Mouse (Mus musculus): ENCODE measurements around the gene St3gal5. TPM values are rescaled to one million over a fixed set of nuclear protein-coding genes. Genes with fewer than 3 reads are reported as not detected.

The St3gal5 gene
- polyA plus RNA-seq, 1 experiment = 22.3 TPM

GRCm38 (mm10) chr6:72098021-72098655, 746 bp downstream of the St3gal5 start:
- no peak for DNase-seq (ENCODE audit: low spot score)

- DNase-seq (ENCODE audit: low spot score) = no peak
These were observed 1.3 kb downstream of the St3gal5 start for GRCm38 (mm10) chr6:72098691-72099090.

DNA sequence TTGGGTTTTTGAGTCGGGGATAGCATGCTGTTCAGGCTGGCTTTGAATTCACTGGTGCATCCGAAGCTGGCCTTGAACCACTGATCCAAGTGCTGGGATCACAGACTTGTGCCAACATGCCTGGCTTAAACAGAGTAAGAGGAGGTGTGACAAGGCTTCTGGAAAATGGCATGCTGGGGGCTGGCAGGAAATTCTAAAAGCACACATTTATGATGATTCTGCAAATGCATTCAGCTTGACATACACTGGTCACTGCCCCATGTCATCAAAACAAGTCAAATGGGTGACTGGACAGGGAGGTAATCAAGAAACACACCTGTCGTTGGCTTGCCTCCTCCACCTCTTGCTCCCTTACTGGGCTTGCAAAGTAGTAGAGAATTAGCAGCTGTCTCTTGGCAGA, 1.9 kb downstream of the St3gal5 start:
- DNase-seq (ENCODE audit: low spot score) = no peak

GRCm38 (mm10) chr6:72100171-72100570, 2.8 kb downstream of the St3gal5 start:
- DNase-seq (ENCODE audit: low spot score) = no peak

GRCm38 (mm10) chr6:72100939-72101338, 3.5 kb downstream of the St3gal5 start:
- DNase-seq (ENCODE audit: low spot score) = no peak

- no peak for DNase-seq (ENCODE audit: low spot score)
These were observed 4.0 kb downstream of the St3gal5 start for GRCm38 (mm10) chr6:72101386-72101785.

DNA sequence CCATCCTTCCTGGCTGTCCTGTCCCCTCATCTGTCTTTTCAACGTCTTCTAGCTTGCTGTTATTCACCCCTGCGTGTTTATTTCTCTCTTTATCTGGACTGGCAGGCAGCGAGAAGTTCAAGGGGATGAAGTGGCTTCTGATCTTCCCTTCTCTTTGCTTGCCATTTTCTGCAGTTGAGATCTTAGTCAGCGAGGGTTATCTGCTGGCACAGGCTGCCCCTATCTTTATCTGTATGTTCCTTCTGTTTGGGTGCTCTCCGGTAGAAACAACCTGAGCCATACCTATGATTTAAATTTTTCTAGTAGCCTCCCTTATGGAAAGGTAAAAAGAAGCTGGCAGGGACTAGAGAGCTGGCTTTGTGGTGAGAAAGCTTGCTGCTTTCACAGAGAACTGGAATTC, 4.7 kb downstream of the St3gal5 start:
- DNase-seq (ENCODE audit: low spot score) = no peak

DNA sequence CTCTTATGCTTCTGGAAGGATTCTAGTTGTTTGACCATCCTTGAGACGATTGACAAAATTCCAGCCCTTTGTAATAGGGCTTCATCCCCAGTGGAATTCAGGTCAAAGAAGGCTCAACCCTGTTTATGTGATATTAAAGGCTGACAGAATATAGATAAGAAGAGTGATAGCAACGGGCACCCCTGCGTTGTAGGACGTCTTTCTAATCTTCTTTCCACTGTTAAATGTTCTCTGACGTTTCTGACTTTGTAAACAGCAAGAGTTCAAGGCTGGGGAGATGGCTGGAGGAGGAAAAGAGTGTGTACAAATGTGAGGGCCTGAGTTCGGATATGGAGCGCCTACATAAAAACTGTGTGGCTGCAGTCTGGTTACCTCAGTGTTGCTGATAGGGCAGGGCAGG, 7.1 kb downstream of the St3gal5 start:
- no peak for DNase-seq (ENCODE audit: low spot score)

GRCm38 (mm10) chr6:72108941-72109892, 11.8 kb downstream of the St3gal5 start:
- DNase-seq (ENCODE audit: low spot score) = no peak

DNA sequence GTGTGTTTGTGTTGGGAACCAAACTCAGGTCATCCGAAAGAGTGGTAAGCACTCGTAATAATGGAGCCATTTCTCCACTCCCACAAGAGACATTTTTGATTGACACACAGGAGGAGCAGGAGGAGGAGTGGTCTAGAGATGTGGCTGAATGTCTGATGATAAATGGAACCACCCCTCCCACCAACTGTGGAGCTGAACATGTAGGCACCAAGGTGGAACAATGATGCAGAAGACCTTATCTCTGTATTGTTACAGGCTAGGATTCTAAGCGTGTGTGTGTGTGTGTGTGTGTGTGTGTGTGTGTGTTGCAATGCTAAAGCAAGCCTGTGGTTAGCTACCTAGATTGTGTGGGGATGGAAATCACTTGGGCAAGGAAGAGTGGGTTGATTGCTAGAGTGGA, 13.2 kb downstream of the St3gal5 start:
- no peak for DNase-seq (ENCODE audit: low spot score)

DNA sequence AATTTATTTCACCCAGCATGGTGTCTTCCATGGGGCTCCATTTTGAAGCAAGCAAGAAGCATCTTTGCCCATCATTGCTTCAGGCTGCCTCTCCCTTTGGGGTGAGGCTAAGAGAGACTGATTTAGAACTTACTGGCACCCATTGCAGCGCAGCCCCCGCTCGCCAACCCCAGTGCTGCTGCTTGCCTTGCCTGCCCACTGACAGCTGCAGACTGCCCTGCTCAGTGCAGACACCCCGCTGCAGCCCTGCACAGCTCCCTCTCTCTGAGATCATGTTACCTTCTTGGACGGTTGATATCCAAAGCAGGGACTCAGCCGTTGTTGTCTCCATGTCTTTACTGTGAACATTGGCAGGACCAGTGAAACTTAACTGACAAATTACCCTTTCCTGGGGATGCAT, 15.2 kb downstream of the St3gal5 start:
- no peak for DNase-seq (ENCODE audit: low spot score)

DNA sequence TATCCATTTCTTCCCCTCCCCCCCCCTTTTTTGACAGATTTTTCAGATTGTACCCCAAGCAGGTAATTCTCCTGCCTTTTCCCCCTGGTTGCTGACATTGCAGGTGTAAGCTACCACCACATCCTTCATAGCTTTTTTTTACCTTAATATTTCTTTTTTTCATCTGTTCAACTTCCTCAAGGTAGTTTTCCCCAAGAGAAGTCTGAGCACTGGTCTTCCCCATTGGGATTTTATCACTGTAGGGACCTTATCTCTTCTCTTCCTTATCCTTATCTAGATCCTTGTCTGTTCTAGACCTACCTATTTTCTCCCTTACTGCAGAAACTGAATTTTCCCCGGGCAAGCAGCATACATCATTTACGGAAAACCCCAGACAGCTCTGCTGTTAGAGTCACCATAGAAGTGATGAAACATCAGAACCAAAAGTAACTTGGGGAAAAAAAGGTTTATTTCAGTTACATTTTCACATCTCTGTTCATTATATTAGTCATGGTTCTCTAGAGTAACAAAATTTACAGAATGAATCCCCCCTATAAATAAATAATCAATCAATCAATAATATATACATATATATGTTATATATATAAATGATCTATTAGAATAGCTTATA, 15.8 kb downstream of the St3gal5 start:
- DNase-seq (ENCODE audit: low spot score) = no peak

DNA sequence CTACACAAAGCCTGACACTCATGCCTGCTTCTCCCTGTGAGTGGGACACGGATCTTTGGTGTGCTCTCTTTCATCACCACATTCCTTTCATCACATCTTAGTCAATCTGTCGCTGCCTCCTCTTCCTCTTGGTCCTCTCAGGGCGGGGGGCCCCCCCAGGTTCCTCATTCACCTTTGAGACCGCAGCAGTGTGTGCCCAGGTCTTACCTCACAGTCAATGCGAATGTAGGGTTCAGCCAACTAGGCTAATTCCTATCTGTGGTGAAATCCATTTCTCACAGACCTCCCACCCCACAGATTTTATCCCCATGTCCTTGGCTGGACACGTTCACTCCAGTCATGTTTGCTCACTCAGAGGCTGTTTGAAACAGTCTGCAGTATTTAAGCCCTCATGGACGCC, 17.5 kb downstream of the St3gal5 start:
- DNase-seq (ENCODE audit: low spot score) = no peak

DNA sequence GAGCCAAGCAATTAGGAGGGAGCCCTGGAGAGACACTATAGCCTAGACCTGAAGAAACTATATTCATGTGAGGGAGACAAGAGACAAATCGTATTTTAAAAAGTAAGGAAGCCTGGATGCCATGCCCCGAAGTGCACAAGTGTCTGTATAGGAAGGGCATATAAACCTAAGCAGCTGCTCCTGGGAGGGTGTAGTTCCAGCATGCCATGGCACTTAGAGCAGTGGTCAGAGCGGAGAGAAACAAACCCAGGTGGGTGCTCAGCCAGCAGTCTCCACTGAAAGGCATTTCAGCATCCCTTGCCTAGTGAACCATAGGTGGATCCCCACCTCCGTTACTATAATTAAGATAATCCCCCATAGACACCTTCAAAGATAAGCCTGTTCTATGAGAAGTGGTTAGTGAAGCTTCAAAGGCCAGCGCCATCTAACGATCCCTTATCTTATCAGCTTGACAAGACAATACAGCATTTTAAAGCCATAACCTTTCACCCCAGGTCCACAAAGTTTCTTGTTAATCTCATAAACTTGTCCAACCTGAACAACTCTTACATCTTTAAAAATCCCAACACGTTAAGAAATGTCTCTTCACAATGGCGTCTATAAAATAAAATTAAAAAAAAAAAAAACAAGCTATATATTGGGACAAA, 20.1 kb downstream of the St3gal5 start:
- no peak for DNase-seq (ENCODE audit: low spot score)

- no peak for DNase-seq (ENCODE audit: low spot score)
These were observed 22.5 kb downstream of the St3gal5 start for GRCm38 (mm10) chr6:72119870-72120269.

DNA sequence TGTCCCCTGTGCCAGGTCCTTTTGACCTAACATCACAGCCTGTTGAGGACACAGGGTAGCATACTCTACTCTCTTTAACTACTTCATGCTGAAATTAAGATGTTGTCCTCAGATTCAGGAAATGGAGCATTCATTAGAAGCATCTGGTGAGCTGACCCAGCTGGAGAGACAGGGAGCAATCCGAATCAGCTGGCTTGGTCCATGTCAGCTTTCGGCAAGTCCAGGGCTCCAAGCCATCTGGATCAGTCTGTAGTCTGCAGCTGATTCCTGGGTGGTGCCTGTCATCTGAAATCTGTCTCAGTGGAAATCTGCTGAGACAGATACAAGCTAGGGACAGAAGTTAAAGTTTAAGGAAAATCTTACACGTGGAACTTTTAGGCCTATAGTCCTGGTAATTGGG, 23.9 kb downstream of the St3gal5 start:
- no peak for DNase-seq (ENCODE audit: low spot score)

- no peak for DNase-seq (ENCODE audit: low spot score)
These were observed 25.1 kb downstream of the St3gal5 start for GRCm38 (mm10) chr6:72122515-72122914.

DNA sequence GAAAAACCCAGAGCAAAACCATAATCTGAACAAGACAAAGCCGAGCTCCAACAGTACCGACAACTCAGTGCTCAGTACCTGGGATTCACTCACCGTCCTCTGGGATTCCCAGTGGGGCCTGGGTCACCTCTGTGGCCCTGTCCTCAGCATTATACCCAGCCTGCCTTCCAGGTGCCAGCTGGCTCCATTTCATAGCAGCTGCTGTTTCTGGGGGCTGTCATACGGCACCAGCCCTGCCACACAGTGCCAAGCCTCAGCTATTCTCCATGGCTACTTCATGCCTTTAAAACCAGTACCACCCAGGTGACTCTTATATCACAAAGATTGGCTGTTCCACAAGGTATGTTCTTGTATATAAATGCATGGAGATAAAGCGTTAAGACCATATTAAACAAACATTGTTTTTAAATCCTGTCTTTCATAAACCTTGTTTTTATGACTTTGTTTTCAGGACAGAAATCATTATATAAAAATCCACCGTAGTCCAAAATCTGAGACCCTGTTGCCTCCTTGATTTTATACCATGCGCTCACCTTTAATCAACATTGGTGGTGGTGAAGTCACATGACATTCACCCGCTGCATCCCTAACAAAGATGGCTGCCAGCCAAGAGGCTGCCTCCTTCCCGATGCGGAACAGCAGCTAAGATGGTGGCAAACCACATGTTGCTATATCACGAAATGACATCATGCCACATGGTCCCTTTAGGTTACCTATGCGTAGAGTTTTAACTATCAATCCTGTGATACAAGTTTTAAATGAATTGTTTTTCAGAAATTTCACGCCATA, 27.1 kb downstream of the St3gal5 start:
- DNase-seq (ENCODE audit: low spot score) = no peak

GRCm38 (mm10) chr6:72126128-72126917, 28.9 kb downstream of the St3gal5 start:
- no peak for DNase-seq (ENCODE audit: low spot score)

GRCm38 (mm10) chr6:72130056-72130455, 32.7 kb downstream of the St3gal5 start:
- DNase-seq (ENCODE audit: low spot score) = no peak

Measured in urinary bladder, adult 2 months (tissue).